Mouse (Mus musculus) T-helper 17 cell (primary cell): ENCODE data around the gene 1110025L11Rik.
"Not testable (repeated sequence)": the region's sequence is repeated elsewhere in the genome, so short reads cannot be mapped to it uniquely, and the experiment has no call there.

Experiments used
- in situ Hi-C, 2 experiments: fragments of 300-600 bp; cut with MboI, MseI; formaldehyde crosslinking; loops; 1 replicate in 1 of 2; 2 replicates in 1 of 2; pipeline ENCODE4 v1.15.1; 2025; ENCODE audit warnings: high pct_unique_total_duplicates in 2 of 2

The 1110025L11Rik gene

DNA sequence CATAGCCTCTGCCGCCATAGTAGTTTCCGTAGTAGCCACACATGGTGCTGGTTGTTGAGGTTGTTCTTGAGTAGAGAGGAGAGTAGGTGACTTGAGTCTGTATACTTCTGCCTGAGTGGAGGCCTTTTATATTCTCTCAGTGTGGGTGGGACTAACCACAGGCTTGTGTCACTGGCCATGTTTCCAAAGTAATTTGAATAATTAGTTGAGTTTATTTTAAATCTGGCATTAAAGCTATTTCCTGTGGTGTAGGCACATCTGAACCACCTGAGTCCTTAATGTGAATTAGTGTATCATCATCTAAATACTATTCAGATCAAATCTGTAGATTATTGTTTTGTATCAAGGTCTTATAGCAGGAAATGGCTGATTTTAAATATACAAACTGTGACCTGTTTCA lies at the start of gene 1110025L11Rik:
Gene 1110025L11Rik, minus strand, starts transcription at position 101 of the 400 bp plus-strand sequence.
- in situ Hi-C loops, result not testable (repeated sequence)

GRCm38 (mm10) chr16:89071041-89071440 lies 7.2 kb upstream of the 1110025L11Rik start:
- in situ Hi-C loops, result not testable (repeated sequence)

DNA sequence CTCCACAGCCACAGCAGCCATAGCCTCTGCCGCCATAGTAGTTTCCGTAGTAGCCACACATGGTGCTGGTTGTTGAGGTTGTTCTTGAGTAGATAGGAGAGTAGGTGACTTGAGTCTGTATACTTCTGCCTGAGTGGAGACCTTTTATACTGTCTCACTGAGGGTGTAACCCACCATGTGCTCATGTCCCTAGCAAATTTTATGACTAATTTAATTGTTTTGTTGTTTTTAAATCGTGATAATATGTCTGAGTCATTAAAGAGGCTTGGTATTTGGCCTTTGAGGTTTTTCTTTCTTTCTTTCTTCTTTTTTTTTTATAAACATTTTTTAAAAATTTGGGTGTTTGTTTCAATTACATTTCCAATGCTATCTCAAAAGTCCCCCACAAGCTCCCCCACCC lies 16.0 kb downstream of the 1110025L11Rik start, which contains the start of gene Krtap6-5:
Gene Krtap6-5, minus strand, starts transcription at position 101 of the 400 bp plus-strand sequence.
- in situ Hi-C loops, result no loop called here

DNA sequence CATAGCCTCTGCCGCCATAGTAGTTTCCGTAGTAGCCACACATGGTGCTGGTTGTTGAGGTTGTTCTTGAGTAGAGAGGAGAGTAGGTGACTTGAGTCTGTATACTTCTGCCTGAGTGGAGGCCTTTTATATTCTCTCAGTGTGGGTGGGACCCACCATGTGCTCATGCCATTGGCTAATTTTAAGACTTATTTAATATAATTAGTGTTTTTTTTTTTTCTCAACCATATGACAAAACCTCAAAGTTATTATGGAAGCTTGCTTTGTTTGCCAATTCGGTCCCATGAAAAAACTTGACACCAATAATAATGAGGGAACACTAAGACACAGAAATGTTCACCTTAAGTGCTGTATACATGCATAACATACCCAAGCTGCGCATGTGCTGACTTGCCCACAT lies 22.4 kb downstream of the 1110025L11Rik start, which contains the start of gene Gm10228:
Gene Gm10228, minus strand, starts transcription at position 101 of the 400 bp plus-strand sequence.
- in situ Hi-C loops, result not testable (repeated sequence)

DNA sequence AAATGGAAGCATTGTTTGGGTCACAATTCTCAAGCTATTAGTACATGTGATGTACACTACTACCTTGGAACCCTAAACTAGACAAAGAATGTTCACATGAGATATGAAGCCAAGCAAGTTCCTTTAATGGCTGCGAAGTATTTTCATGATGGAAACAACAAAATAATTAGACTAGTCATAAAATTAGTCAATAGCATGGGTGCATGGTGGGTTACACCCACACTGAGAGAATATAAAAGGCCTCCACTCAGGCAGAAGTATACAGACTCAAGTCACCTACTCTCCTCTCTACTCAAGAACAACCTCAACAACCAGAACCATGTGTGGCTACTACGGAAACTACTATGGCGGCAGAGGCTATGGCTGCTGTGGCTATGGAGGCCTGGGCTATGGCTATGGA lies 32.4 kb downstream of the 1110025L11Rik start, which contains the start of gene Krtap6-1:
Gene Krtap6-1, plus strand, starts transcription at position 301 of the 400 bp plus-strand sequence.
- in situ Hi-C loops, result not testable (repeated sequence)

- in situ Hi-C loops, result not testable (repeated sequence)
Measured at GRCm38 (mm10) chr16:89014984-89015383, 48.8 kb downstream of the 1110025L11Rik start, which contains the start of gene Gm10229. Gene Gm10229, plus strand, starts transcription at chr16:89015284.

- in situ Hi-C loops, result no loop called here
Measured at GRCm38 (mm10) chr16:89013973-89014372, 49.8 kb downstream of the 1110025L11Rik start.
